Mouse (Mus musculus): ENCODE measurements around the gene Bex6.

DNA sequence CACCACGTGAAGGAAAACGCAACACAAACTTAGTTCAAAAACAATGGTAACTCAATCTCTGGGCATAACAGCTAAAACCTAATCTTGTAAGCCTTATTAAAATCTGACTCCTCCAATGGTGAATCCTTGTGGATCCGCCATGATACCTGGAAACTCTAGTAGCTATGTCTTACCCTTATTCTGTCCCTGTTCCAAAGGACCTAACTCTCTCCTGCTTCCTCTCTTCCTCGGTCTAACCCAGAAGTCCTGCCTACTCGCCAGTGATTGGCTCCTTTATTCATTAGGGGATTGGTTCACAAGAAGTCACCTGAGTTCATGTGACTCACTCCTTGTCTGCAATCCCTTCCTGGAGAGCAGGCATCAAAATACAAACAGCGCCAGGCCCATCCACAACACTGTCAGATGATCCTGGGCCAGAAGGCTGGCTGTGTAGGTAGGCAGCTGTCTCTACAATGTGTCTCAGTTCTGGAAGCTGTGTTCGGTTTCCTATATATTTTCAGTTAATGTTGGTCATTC, 43.7 kb upstream of the Bex6 start:
- no peak for TF ChIP-seq CTCF (conservative IDR thresholded peaks at IDR 0.05; ENCODE audit: low read length)
- no peak for TF ChIP-seq NANOG (IDR thresholded peaks at IDR 0.05; ENCODE audit: borderline replicate concordance, low read length)
